Mouse (Mus musculus) testis, postnatal 14 days (tissue): ENCODE measurements around the gene Gstp1.
"Not testable (repeated sequence)": the region's sequence is repeated elsewhere in the genome, so short reads cannot be mapped to it uniquely, and the experiment has no call there.

Experiments
- DNase-seq: peaks from one replicate; pipeline ENCODE4 v3.0.0; 2021; ENCODE audit warnings: low spot score

Gene Gstp1

GRCm38 (mm10) chr19:4060044-4060898 is 22.5 kb upstream of the Gstp1 start:
- not testable (repeated sequence) for DNase-seq

DNA sequence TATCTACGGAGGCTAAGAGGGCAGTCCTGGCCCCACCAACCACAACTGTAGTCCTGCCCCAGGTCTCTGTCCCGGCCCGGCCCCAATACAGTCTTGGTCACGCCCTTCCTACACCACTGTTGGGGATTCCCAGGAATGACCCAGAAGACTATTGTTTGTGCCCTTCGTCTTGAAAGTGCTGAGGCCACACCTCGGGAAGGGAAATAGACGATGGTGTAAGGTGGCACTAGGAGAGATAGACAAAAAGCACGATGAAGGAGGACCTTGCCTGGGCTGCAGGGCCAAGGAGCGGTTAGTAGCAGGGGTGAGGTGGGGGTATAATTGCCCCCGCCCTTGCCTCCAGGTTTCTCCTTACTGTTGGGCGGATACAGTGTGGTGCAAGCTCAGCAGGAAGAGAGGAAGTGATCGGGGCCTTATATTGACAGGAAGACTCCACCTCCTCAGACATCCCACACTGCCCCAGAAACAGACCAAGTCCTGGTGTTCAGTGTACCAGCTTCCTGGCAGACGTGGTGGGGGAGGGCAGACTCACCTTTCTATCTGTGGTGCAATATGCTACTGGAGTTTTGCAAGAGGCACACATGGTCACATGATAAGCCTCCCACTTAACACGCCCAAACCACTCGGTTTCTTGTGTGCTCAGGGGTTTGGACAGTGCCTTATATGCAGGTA is 21.4 kb upstream of the Gstp1 start, which contains the start of gene Gstp3:
Gstp3 (minus strand) TSS at position 501 of the 672 bp plus-strand sequence.
- no peak for DNase-seq

DNA sequence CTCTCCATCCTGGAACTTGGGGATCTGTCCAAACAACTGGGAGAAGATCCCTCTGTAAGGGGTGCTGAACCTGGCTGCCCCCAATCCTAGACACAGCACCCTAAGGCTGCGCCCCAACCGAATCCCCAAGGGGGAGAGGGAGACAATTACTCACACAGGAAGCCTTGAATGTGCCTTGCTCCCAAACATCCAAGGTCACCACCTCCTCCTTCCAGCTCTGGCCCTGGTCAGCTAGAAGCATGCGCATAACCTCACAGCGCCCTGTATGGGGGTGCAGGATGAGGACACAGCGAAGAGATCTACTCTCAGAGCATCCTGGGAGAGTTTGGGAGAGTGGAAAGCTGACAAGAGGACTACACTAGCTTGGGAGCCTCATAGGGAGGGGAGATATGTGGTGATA is 20.8 kb upstream of the Gstp1 start:
- no peak for DNase-seq

GRCm38 (mm10) chr19:4057962-4058361 is 20.2 kb upstream of the Gstp1 start:
- DNase-seq: no peak

DNA sequence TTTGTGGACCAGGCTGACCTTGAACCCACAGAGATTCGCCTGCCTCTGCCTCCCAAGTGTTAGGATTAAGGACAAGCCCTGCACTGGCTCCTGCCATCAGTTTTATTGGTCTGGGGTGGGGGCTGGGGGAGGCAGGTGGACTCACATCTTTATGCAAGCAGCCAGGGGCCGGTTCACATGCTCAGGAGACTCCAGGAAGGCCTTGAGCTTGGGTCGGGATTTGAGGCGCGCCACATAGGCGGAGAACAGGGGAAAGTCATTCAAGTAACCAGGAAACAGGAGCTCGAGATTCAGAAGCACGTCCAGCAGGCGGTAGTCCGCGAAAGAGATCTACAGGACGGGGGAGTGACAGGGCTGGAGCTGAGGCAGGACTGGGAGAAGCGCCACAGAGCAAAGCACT is 19.6 kb upstream of the Gstp1 start:
- no peak for DNase-seq

- no peak for DNase-seq
Observed at GRCm38 (mm10) chr19:4056727-4057126, 18.9 kb upstream of the Gstp1 start.

- no peak for DNase-seq
Observed at GRCm38 (mm10) chr19:4055947-4056693, 18.3 kb upstream of the Gstp1 start.

DNA sequence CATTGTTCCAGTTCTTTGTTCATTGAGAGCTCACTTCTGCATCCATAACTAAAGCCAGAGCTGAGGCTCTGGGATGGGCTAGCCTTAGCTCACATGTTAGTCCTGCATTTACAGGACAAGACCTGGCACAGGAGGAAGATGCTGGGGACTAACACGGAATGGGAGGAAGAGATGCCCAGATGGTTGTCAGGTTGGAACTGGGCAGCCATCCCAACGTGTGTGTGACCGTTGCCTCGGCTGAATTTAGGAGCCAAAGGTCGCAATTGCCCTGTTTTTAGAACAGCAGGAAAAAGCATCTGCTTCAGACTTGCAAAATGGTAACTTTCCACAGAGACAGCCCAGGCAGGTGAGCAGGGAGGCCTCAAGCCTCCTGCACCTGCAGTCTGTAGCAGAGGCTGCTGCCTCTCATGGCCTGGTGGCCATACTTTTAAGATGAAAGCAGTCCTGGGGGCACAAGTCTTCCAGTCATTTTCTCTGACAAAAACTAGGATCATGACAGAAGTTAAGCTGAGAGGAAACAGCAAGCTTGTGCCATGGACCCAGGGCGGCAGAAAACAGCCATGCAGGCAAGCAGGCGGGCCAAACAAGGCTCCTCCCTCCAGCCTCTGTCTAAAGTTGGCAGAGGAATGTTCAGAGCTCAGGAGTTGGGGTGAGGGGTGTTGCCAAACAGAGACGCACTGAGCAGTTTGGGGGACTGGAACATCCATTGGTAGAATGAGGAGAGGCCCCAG is 17.6 kb upstream of the Gstp1 start:
- DNase-seq: no peak

DNA sequence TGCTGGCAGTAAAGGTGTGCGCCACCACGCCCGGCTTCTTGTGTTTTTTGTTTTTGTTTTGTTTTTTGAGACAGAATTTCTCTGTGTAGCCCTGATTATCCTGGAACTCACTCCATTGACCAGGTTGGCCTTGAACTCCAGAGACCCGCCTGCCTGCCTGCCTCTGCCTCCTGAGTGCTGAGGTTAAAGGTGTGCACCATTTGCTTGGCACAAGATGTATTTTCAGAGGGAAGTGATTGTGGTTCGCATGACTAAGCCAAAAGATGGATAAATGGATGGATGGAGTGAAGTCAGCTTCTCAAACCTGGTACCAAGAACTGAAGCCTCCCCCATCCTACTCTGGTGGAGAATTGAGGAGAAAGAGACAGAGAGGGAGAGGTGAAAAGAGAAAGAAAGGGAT is 16.8 kb upstream of the Gstp1 start:
- DNase-seq: no peak

- DNase-seq: no peak
Observed at GRCm38 (mm10) chr19:4052516-4053030, 14.8 kb upstream of the Gstp1 start.

DNA sequence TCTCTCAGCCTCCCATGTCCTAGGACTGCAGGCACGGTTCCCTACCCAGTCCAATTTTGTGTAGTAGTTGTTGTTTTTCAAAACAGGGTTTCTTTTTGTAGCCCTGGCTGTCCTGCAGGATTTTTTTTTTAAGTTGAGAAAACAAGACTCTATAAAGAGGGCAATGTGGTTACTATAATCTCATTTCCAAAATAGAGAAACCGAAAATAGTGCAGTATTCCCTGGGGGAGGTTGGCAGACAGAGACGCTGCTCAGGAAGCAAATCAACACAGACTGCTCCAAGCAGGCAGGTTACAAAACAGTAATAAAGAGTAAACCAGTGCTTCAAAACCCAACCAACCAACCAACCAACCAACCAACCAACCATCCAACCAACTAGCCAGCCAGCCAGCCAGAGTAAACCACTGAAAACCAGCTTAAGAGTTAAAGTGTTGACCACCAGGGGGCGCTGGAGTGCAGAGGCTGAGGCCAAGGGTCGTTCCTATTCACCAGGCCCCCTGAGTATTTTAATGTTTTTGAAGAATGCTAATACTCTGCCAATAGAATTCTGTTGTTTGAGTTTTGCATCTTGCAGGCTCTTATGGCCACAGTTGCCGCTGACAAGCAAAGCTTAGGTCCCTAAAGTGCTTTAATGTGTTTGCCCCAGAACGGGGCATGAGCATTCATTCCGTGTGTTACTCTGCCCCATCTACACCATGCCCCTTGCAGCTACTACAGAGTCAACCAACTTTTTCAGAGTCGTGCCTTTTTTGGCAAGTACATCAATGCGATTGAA is 14.1 kb upstream of the Gstp1 start:
- DNase-seq: peak; percentile 48

- no peak for DNase-seq
Observed at GRCm38 (mm10) chr19:4051016-4051415, 13.2 kb upstream of the Gstp1 start.

GRCm38 (mm10) chr19:4049069-4049468 is 11.3 kb upstream of the Gstp1 start:
- not testable (repeated sequence) for DNase-seq

DNA sequence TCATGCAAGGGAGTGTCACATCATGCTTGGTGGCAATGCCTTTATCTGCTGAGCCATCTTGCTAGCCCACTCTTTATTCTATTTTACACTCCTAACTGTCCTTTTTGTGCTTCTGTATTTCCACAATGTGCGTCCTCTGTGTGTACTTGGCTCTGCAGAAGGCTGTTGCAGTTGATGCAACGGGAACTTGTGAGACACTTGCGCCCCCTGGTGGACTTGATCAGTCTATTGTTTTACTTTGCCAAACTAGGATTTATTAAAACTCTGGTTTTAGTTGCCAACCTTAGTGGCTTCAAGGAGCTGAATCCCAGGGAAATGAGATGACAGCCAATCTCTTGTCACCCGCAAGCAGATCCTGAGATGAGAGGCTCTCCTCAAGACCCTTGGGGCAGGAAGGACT is 10.1 kb upstream of the Gstp1 start:
- peak; percentile 69 for DNase-seq

DNA sequence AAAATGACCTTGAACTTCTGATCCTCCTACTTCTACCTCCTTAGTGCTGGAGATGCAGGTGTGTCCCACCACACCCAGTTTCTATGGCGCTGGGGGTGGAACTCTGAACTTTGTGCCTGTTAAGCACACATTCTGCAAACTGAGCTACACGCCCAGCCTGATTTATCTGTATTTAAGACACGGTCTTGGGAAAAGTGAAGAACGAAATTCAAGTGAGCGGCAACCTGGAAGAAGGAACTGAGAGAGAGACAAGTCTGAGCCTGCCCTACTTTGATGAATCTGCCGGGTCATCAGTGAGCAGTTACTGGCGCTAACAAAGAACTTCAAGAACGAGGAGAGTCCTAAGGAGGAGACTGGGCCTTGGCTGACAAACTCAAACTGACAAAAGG is 9.1 kb upstream of the Gstp1 start:
- no peak for DNase-seq

DNA sequence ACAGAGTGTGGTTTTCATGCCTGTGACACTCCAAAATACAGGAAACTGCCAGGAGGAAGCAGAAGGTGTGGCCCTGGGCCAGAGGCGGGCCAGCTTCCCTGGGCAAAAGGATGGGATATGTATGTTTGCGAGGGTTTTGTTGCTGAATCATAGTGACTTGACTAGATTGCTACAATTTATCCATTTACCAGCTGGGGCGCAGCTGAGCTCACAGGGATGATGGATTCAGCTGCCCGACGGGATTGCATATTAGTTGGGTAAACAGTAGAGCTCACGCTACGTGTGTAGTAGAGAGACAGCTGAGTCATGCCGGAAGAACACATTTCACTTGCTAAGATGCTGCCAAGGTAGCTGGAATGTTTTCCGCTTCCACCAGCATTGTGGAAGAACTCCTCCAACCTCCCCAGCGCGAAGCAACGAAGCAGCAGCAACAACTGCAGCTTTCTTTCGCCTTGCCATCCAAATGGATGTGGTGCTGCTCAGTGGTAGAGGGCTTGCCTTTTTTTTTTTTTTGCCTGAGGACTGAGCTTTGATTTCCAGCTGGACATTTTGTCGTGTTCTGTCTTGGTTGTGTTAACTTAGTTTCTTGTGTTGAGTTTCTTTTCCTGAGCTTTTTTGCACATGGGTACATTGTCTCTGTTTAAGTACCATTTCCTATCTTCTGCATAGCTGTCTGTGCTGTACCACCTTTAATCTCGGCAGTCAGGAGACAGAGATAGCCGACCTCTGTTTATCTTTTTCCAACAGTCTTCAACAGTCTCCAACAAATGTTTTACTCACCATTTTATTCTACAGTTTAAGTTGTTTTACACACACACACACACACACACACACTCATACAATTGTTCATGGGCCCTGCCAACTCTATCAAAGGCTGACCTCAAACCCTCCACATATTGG is 8.4 kb upstream of the Gstp1 start, which contains the start of gene Gstp2:
Gstp2 (minus strand) TSS at position 58 of the 900 bp plus-strand sequence.
- peak; percentile 84 for DNase-seq

DNA sequence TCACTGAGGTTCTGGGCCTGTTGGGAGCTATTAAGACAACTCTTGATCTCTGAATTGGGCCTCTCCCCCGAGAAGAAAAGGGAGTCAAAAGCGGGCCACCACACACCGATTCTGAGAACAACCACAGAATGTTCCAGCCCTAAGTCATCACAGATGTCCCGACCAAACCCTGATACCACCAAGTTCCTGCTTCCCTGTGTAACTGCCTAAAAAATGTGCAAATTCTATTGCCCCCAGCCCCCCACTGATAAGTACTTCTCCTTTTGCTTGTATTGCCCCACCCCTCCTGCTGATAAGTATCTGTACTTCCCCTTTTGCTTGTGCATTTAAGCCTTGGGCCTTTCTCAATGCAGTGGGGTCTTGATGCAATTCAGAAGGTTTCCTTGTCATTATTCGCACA is 6.3 kb upstream of the Gstp1 start:
- DNase-seq: not testable (repeated sequence)

GRCm38 (mm10) chr19:4042124-4042523 is 4.3 kb upstream of the Gstp1 start:
- no peak for DNase-seq

DNA sequence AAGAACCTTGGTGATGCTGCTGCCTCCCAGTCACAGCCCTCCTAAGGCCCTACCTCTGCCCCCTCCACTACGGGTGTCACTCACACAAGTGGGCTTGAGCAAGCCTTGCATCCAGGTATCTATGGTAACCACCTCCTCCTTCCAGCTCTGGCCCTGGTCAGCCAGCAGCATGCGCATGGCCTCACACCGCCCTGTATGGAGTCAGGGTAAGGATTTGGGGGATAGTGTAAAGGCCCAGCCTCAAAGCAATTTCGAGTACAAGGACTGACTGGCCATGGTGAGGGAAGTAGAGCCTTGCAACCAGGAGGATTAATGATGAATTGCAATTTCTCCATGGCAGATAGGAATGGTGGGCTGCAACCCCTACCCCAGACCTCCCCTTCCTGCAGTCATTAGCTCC is 3.7 kb upstream of the Gstp1 start:
- DNase-seq: not testable (repeated sequence)

DNA sequence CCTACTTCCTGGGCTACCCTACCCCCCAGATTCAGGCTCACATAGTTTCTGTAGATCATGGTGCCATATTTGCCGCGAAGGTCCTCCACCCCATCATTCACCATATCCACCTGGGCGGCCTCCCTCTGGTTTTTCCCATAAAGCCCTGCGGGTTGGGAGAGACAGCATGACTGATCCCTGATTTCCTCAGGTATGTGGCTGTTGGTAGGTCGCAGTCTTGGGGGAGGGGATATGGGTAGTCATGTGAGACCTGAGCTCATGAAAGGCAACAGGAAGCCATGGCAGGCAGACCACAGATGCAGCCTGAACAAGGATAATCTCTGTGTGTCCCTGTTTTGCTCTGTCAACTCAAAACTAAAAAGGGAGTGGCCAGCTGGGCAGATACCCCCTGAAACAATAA is 3.2 kb upstream of the Gstp1 start:
- DNase-seq: not testable (repeated sequence)
